Comparison of ENCODE assay signal across 15 mouse cellular contexts in genomic region chr10:69217127-69217690, GRCm38 (mm10). TPM values are rescaled to one million over a fixed set of nuclear protein-coding genes. Genes with fewer than 3 reads are reported as not detected.
"Had no signal": no experiment of that assay in that cellular context is flagged by ENCODE, and none has a peak within 500 bp of the region (broad histone marks: within the 10 kb centered on the region; RNA-seq: fewer than 3 reads in every experiment).

No protein-coding gene starts in this region.

- DNase-seq: kidney, adult 11 months; kidney, postnatal 14 days; lung, postnatal 36 days; right cerebral cortex, postnatal 14 days; thymus, adult 18-20 months; thymus, postnatal 14 days had no signal

- H3K4me2 ChIP-seq: kidney, embryonic 15.5 days; midbrain, embryonic 11.5 days; midbrain, embryonic 15.5 days; neural tube, embryonic 13.5 days had no signal

- H3K9me3 ChIP-seq: kidney, embryonic 15.5 days; limb, embryonic 10.5 days; megakaryocyte, embryonic 14.5 days; midbrain, embryonic 15.5 days; neural tube, embryonic 13.5 days had no signal

- H3K27ac ChIP-seq: kidney, embryonic 15.5 days; left cerebral cortex, adult 2 months; limb, embryonic 10.5 days; liver, embryonic 14.5 days; midbrain, embryonic 15.5 days; neural tube, embryonic 13.5 days had no signal

- H3K9ac ChIP-seq: kidney, embryonic 15.5 days; liver, embryonic 14.5 days; midbrain, embryonic 15.5 days; neural tube, embryonic 13.5 days had no signal

- H3K4me3 ChIP-seq: kidney, embryonic 15.5 days; left cerebral cortex, adult 2 months; limb, embryonic 10.5 days; megakaryocyte, embryonic 14.5 days; midbrain, embryonic 15.5 days; neural tube, embryonic 13.5 days had no signal

- H3K27me3 ChIP-seq: kidney, embryonic 15.5 days; midbrain, embryonic 15.5 days; neural tube, embryonic 13.5 days had no signal

RNA-seq across cellular contexts. Expression of gene A930033H14Rik, which starts 4.3 kb away (rescaled TPM):
- total RNA-seq: monocyte, adult 5-6 weeks had no signal
